Mouse (Mus musculus) adrenal gland, postnatal 10 days (tissue): ENCODE results near the gene Malsu1. TPM values are rescaled to one million over a fixed set of nuclear protein-coding genes. Genes with fewer than 3 reads are reported as not detected.

Experiments
- total RNA-seq, 2 experiments: library from RNA; stranded (reverse); gene quantifications; 2 replicates each; pipeline ENCODE4 v1.2.3; 2021

The Malsu1 gene
- total RNA-seq, 2 experiments from 2014 or later: 45.7 to 52.5 TPM

Other genes starting within 250 kb of the Malsu1 start
- 100 to 1,000 TPM; 138 to 148 TPM for gene Tmem176a, start 232.9 kb upstream of the Malsu1 start, total RNA-seq
- gene Tmem176b, start 232.3 kb upstream of the Malsu1 start, total RNA-seq: 100 to 1,000 TPM; 280 to 302 TPM
- gene Aoc1, start 200.9 kb upstream of the Malsu1 start, total RNA-seq: not detected
- under 1 TPM in 1 of 2 experiments, not detected in 1; 0.12 TPM for gene 1600015I10Rik, start 143.9 kb upstream of the Malsu1 start, total RNA-seq
- gene Doxl2, start 98.8 kb upstream of the Malsu1 start, total RNA-seq: not detected
- not detected for gene Svs1, start 86.9 kb upstream of the Malsu1 start, total RNA-seq
- under 1 TPM; 0.55 to 0.84 TPM for gene Gpnmb, start 37.2 kb upstream of the Malsu1 start, total RNA-seq
- 1 to 10 TPM; 7.1 to 7.6 TPM for gene Igf2bp3, start 141.2 kb downstream of the Malsu1 start, total RNA-seq
- 10 to 100 TPM; 47.8 to 51.1 TPM for gene Tra2a, start 190.2 kb downstream of the Malsu1 start, total RNA-seq
- 1 to 10 TPM; 7.2 to 8.9 TPM for gene Ccdc126, start 245.5 kb downstream of the Malsu1 start, total RNA-seq